Mouse (Mus musculus) liver, embryonic 16.5 days (tissue): ENCODE data around the gene Spata7. TPM values are rescaled to one million over a fixed set of nuclear protein-coding genes. Genes with fewer than 3 reads are reported as not detected.

Experiments used
- ATAC-seq: fragments of 200-750 bp; cut with Nextera tagmentation; 2 replicates; pipeline ENCODE4 v1.8.0; 2017; ENCODE audit warnings: low read depth, mild to moderate bottlenecking, moderate number of reproducible peaks, moderate library complexity
- H3K27ac ChIP-seq: fragments of 300-500 bp; sonication (generic); 2 replicates; pipeline ENCODE4 v1.5.1; 2014; ENCODE audit warnings: mild to moderate bottlenecking, low read length
- H3K27me3 ChIP-seq: fragments of 300-500 bp; sonication (generic); 2 replicates; pipeline ENCODE4 v1.6.1; 2014; ENCODE audit warnings: low read depth, low read length, mixed read lengths; ENCODE audit not compliant: control insufficient read depth, insufficient read depth
- H3K36me3 ChIP-seq: fragments of 300-500 bp; sonication (generic); 2 replicates; pipeline ENCODE4 v1.6.1; 2014; ENCODE audit warnings: mild to moderate bottlenecking; ENCODE audit not compliant: control insufficient read depth, insufficient read depth
- H3K4me1 ChIP-seq: fragments of 300-500 bp; sonication (generic); 2 replicates; pipeline ENCODE4 v1.6.1; 2014; ENCODE audit warnings: low read depth, low read length, mixed read lengths; ENCODE audit not compliant: control insufficient read depth
- H3K4me2 ChIP-seq: fragments of 300-500 bp; sonication (generic); 2 replicates; pipeline ENCODE4 v1.6.1; 2014; ENCODE audit warnings: low read depth, low read length, mixed read lengths
- H3K4me3 ChIP-seq: fragments of 300-500 bp; sonication (generic); 2 replicates; pipeline ENCODE4 v1.5.1; 2014; ENCODE audit warnings: low read depth, mild to moderate bottlenecking, low read length
- H3K9ac ChIP-seq: fragments of 300-500 bp; sonication (generic); 2 replicates; pipeline ENCODE4 v1.6.1; 2014; ENCODE audit warnings: low read depth, low read length
- H3K9me3 ChIP-seq: fragments of 300-500 bp; sonication (generic); replicated peaks from 2 replicates; pipeline ENCODE4 v1.6.1; 2016; ENCODE audit warnings: low read length; ENCODE audit not compliant: control insufficient read depth
- WGBS: fragments of 180-500 bp; shearing (Covaris S2); extraction: QIAGEN DNeasy Blood & Tissue Kit; methylation state at CpG from one replicate; pipeline ENCODE4 v1.1.7; 2014; ENCODE audit not compliant: insufficient replicate concordance; 5-methylcytosine and 5-hydroxymethylcytosine counted together
- polyA plus RNA-seq: library from polyadenylated mRNA; unstranded; fragments of >200 nt; fragmentation: Nextera tagmentation; extraction: Ambion mirVana; gene quantifications from 2 replicates; pipeline ENCODE4 v1.2.1, GENCODE M21; 2015

Gene Spata7
- polyA plus RNA-seq, 1 experiment from 2014 or later = 1.3 TPM

DNA sequence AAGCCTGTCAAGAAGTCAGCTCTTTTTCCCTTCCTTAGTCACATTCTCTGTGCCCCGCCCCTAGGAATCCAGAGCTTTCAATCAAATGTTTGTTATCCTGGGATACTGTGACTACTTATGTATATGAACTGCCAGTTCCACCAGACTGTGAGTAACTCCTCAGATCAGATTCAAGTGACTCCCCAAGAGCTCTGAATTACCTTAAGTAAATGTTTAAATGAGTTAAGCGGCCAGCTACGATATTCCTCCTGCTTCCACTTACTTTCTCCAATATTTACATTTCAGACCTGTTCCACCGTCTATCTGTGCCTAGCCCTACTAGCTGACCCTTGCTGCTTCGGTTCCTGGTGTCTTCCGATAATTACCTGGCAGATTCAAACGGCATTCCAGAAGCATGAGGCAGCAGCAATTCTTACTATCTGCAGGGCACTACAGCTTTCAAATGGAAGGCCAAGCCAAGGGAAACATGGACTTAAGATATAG, 85.7 kb downstream of the Spata7 start:
- Histone ChIP-seq H3K9ac (no peak overlapping the region), H3K4me3 (no peak overlapping the region), H3K36me3 (no peaks in the 10 kb centered on the region), H3K27ac (no peak overlapping the region), H3K4me1 (no peaks in the 10 kb centered on the region; the same call in 1 of the 2 replicates), H3K9me3 (no peaks in the 10 kb centered on the region), H3K27me3 (no peaks in the 10 kb centered on the region), H3K4me2 (no peak overlapping the region)
- no peak for ATAC-seq
- WGBS = 56% methylated on average over 7 of the region's 7 CpGs

GRCm38 (mm10) chr12:98714757-98715156, 86.8 kb downstream of the Spata7 start:
- Histone ChIP-seq H3K4me3 (no peak overlapping the region), H3K9ac (no peak overlapping the region), H3K36me3 (no peaks in the 10 kb centered on the region), H3K27me3 (no peaks in the 10 kb centered on the region), H3K4me2 (no peak overlapping the region), H3K9me3 (no peaks in the 10 kb centered on the region), H3K27ac (peak overlapping the region; percentile 29; the same call in 1 of the 2 replicates), H3K4me1 (no peaks in the 10 kb centered on the region; the same call in 1 of the 2 replicates)
- 54% methylated on average over 11 of the region's 11 CpGs for WGBS
- ATAC-seq = peak; percentile 60

DNA sequence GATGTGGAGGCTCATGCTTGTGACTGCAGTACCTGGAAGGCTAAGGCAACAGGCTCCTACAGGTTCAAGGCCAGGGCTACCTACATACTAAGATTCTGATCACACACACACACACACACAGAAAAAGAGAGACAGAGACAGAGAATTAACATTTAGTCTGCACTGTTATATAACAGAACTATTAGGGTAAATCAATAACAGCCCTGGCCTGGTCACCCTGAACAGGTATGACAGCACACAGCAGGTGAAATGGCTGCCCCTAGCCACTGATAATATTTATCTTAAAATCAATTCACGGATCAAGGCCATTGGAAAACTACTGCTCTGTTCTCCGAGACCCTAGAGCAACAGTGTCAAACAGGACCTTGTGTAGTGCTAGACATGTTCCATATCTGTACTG, 88.2 kb downstream of the Spata7 start:
- Histone ChIP-seq H3K4me1 (no peaks in the 10 kb centered on the region; the same call in 1 of the 2 replicates), H3K9ac (no peak overlapping the region), H3K9me3 (no peaks in the 10 kb centered on the region), H3K4me3 (no peak overlapping the region), H3K4me2 (no peak overlapping the region), H3K36me3 (no peaks in the 10 kb centered on the region), H3K27me3 (no peaks in the 10 kb centered on the region), H3K27ac (no peak overlapping the region)
- 48% methylated on average over 2 of the region's 2 CpGs for WGBS
- ATAC-seq = peak; percentile 19; the same call in 1 of the 2 replicates

Other genes starting within 250 kb of the Spata7 start
- not detected in 2 replicates for gene Kcnk10, start 49.8 kb upstream of the Spata7 start, polyA plus RNA-seq
- gene Ptpn21, start 109.2 kb downstream of the Spata7 start, polyA plus RNA-seq = 2.2 and 2.9 TPM in 2 replicates
- 30.8 and 31.8 TPM in 2 replicates for gene Zc3h14, start 118.8 kb downstream of the Spata7 start, polyA plus RNA-seq